In the genomic region with DNA sequence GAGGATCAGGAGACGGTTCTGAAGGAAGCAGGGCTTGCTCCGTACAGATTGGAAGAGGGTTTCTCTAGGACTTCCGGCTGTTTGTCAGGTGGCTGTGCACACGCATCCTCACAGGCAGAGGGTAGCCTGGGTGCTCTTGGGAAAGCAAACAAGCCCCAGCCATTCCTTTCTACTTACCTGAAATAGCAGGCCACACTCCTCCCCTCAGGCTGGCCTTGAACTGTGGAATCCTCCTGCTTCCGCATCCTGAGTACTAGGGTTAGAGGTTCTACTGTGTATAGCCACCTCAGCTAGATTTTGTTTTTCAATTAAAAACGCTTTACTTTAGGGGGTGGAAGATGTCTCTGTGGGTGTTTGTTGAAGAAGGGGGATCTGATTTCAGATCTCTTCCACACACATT, we compare ENCODE assay signal across 20 mouse cellular contexts.
A peak's percentile ranks its signal among the peaks of the same experiment; 100 is the strongest.
DNase-seq lines count a peak whose midpoint lies in the region; ATAC-seq and TF ChIP-seq lines count a peak whose summit lies in the region.
"Had no signal": no experiment of that assay in that cellular context is flagged by ENCODE, and none has a peak within 500 bp of the region (broad histone marks: within the 10 kb centered on the region; RNA-seq: fewer than 3 reads in every experiment).

No protein-coding gene starts in this region.

- no peaks in the 10 kb centered on the region for H3K36me3 ChIP-seq in forebrain, embryonic 15.5 days
- no peaks in the 10 kb centered on the region for H3K36me3 ChIP-seq in forebrain, embryonic 13.5 days (ENCODE audit: poor library complexity, severe bottlenecking)
- no peaks in the 10 kb centered on the region for H3K36me3 ChIP-seq in liver, adult 2 months (ENCODE audit: control insufficient read depth, insufficient read depth, low read length)
- no peaks in the 10 kb centered on the region for H3K36me3 ChIP-seq in thymus, adult 2 months (ENCODE audit: control insufficient read depth, insufficient read depth, low read length)
- no peaks in the 10 kb centered on the region for H3K36me3 ChIP-seq in neural tube, embryonic 15.5 days
- H3K36me3 ChIP-seq: embryonic facial prominence, embryonic 10.5 days; forebrain, embryonic 12.5 days; limb, embryonic 13.5 days; lung, embryonic 15.5 days had no signal

- no peaks in the 10 kb centered on the region for H3K27me3 ChIP-seq in forebrain, embryonic 15.5 days
- H3K27me3 ChIP-seq in forebrain, embryonic 13.5 days, result no peaks in the 10 kb centered on the region
- no peaks in the 10 kb centered on the region for H3K27me3 ChIP-seq in liver, adult 2 months (ENCODE audit: control insufficient read depth, insufficient read depth, low read length)
- no peaks in the 10 kb centered on the region for H3K27me3 ChIP-seq in thymus, adult 2 months (ENCODE audit: control insufficient read depth, insufficient read depth, low read length)
- no peaks in the 10 kb centered on the region for H3K27me3 ChIP-seq in neural tube, embryonic 15.5 days (replicated peaks)
- H3K27me3 ChIP-seq: forebrain, embryonic 12.5 days; limb, embryonic 13.5 days; lung, embryonic 15.5 days had no signal

- peaks cover 78% of the 10 kb centered on the region for H3K4me1 ChIP-seq in forebrain, embryonic 15.5 days
- peaks cover 78% of the 10 kb centered on the region for H3K4me1 ChIP-seq in forebrain, embryonic 13.5 days
- peaks cover 33% of the 10 kb centered on the region for H3K4me1 ChIP-seq in liver, adult 2 months (ENCODE audit: control insufficient read depth, insufficient read depth, low read length)
- H3K4me1 ChIP-seq in thymus, adult 2 months (replicated peaks; ENCODE audit: control insufficient read depth, insufficient read depth, low read length), result peaks cover 59% of the 10 kb centered on the region
- peaks cover 75% of the 10 kb centered on the region for H3K4me1 ChIP-seq in neural tube, embryonic 15.5 days

- no peak overlapping the region for H3K4me2 ChIP-seq in forebrain, embryonic 15.5 days (replicated peaks)
- H3K4me2 ChIP-seq in forebrain, embryonic 13.5 days, result no peak overlapping the region
- no peak overlapping the region for H3K4me2 ChIP-seq in neural tube, embryonic 15.5 days
- H3K4me2 ChIP-seq: forebrain, embryonic 12.5 days; limb, embryonic 13.5 days; lung, embryonic 15.5 days; midbrain, embryonic 11.5 days had no signal

- peak; percentile 55 for DNase-seq in liver, adult 2 months (ENCODE audit: extremely low read depth, low read depth, low spot score)
- no peak for DNase-seq in liver
- no peak for DNase-seq in thymus, adult 2 months
- no peak for DNase-seq in thymus, postnatal 25 days
- no peak for DNase-seq in right cerebral cortex, adult 2 months (ENCODE audit: low spot score in 2 of 2)
- DNase-seq: adrenal gland, postnatal 25 days; cerebellum, adult 8-10 months; gastrocnemius, postnatal 10 days; heart, adult 18-20 months; heart, postnatal 10 days; right cerebral cortex, postnatal 25 days had no signal

- TF ChIP-seq POLR2A in liver, adult 2 months (IDR thresholded peaks at IDR 0.05; ENCODE audit: extremely low read depth, insufficient read depth, low read length), result no peak
- no peak for TF ChIP-seq POLR2A in thymus, adult 2 months (IDR thresholded peaks at IDR 0.05; ENCODE audit: control insufficient read depth, extremely low read depth, insufficient read depth, low read length, poor library complexity)

- H3K79me2 ChIP-seq in liver, adult 2 months (ENCODE audit: control insufficient read depth, insufficient read depth, low read length), result peaks cover 41% of the 10 kb centered on the region

- no peak overlapping the region for H3K9ac ChIP-seq in forebrain, embryonic 15.5 days (replicated peaks)
- H3K9ac ChIP-seq in forebrain, embryonic 13.5 days, result no peak overlapping the region
- H3K9ac ChIP-seq in liver, adult 2 months (ENCODE audit: low read depth, low read length), result no peak overlapping the region
- no peak overlapping the region for H3K9ac ChIP-seq in neural tube, embryonic 15.5 days (replicated peaks)
- H3K9ac ChIP-seq: forebrain, embryonic 12.5 days; lung, embryonic 15.5 days had no signal

- no peaks in the 10 kb centered on the region for H3K9me3 ChIP-seq in forebrain, embryonic 15.5 days
- H3K9me3 ChIP-seq in forebrain, embryonic 13.5 days (replicated peaks), result no peaks in the 10 kb centered on the region
- H3K9me3 ChIP-seq in neural tube, embryonic 15.5 days (replicated peaks), result no peaks in the 10 kb centered on the region
- H3K9me3 ChIP-seq: embryonic facial prominence, embryonic 10.5 days; forebrain, embryonic 12.5 days; limb, embryonic 13.5 days; lung, embryonic 15.5 days had no signal

- no peak for TF ChIP-seq CTCF in liver, adult 2 months (IDR thresholded peaks at IDR 0.05; ENCODE audit: low read depth, low read length)
- no peak for TF ChIP-seq CTCF in thymus, adult 2 months (IDR thresholded peaks at IDR 0.05; ENCODE audit: borderline replicate concordance, control insufficient read depth, extremely low read depth, insufficient read depth, low read length, poor library complexity)

- peak overlapping the region; percentile 87 for H3K27ac ChIP-seq in forebrain, embryonic 15.5 days (replicated peaks)
- H3K27ac ChIP-seq in forebrain, embryonic 13.5 days, result no peak overlapping the region; the same call in 1 of the 2 replicates
- no peak overlapping the region for H3K27ac ChIP-seq in liver, adult 2 months (replicated peaks; ENCODE audit: insufficient read depth, low read depth, low read length)
- H3K27ac ChIP-seq in thymus, adult 2 months (ENCODE audit: control insufficient read depth, insufficient read depth, low read length), result peak overlapping the region; percentile 22; the same call in 1 of the 2 replicates
- H3K27ac ChIP-seq in neural tube, embryonic 15.5 days (replicated peaks), result peak overlapping the region; percentile 66; the same call in 1 of the 2 replicates
- H3K27ac ChIP-seq: embryonic facial prominence, embryonic 10.5 days; limb, embryonic 13.5 days; lung, embryonic 15.5 days had no signal

- H3K4me3 ChIP-seq in forebrain, embryonic 15.5 days, result no peak overlapping the region
- no peak overlapping the region for H3K4me3 ChIP-seq in forebrain, embryonic 13.5 days
- no peak overlapping the region for H3K4me3 ChIP-seq in liver, adult 2 months (ENCODE audit: insufficient read depth, low read depth, low read length)
- no peak overlapping the region for H3K4me3 ChIP-seq in thymus, adult 2 months (ENCODE audit: control insufficient read depth, insufficient read depth, low read length)
- no peak overlapping the region for H3K4me3 ChIP-seq in neural tube, embryonic 15.5 days (replicated peaks)
- H3K4me3 ChIP-seq: embryonic facial prominence, embryonic 10.5 days; forebrain, embryonic 12.5 days; limb, embryonic 13.5 days; lung, embryonic 15.5 days had no signal

- ATAC-seq in forebrain, embryonic 15.5 days (replicated peaks), result no peak
- ATAC-seq in forebrain, embryonic 13.5 days, result no peak
- no peak for ATAC-seq in neural tube, embryonic 15.5 days (ENCODE audit: low FRiP score)
- ATAC-seq: inflammation-experienced regulatory T-cells, adult 6 months had no signal

- WGBS in forebrain, embryonic 15.5 days, result 72% methylated on average over 6 of the region's 6 CpGs
- 72% methylated on average over 6 of the region's 6 CpGs for WGBS in forebrain, embryonic 13.5 days
- 44% methylated on average over 6 of the region's 6 CpGs for WGBS in liver, adult 2 months
- 77% methylated on average over 6 of the region's 6 CpGs for WGBS in thymus, adult 2 months
- WGBS in neural tube, embryonic 15.5 days, result 79% methylated on average over 6 of the region's 6 CpGs

Comparison
In these comparisons a context has a peak if more than half of its experiments do, and no peak if none do; other contexts are left out.
1. H3K27ac ChIP-seq: peak in forebrain, embryonic 15.5 days (single experiment), thymus, adult 2 months (single experiment) and neural tube, embryonic 15.5 days (single experiment); none in forebrain, embryonic 13.5 days (single experiment) and liver, adult 2 months (single experiment).